Mouse (Mus musculus): Measurements from ENCODE around the gene Nmnat1.
"Not testable (repeated sequence)": the region's sequence is repeated elsewhere in the genome, so short reads cannot be mapped to it uniquely, and the experiment has no call there.

Nmnat1 gene

DNA sequence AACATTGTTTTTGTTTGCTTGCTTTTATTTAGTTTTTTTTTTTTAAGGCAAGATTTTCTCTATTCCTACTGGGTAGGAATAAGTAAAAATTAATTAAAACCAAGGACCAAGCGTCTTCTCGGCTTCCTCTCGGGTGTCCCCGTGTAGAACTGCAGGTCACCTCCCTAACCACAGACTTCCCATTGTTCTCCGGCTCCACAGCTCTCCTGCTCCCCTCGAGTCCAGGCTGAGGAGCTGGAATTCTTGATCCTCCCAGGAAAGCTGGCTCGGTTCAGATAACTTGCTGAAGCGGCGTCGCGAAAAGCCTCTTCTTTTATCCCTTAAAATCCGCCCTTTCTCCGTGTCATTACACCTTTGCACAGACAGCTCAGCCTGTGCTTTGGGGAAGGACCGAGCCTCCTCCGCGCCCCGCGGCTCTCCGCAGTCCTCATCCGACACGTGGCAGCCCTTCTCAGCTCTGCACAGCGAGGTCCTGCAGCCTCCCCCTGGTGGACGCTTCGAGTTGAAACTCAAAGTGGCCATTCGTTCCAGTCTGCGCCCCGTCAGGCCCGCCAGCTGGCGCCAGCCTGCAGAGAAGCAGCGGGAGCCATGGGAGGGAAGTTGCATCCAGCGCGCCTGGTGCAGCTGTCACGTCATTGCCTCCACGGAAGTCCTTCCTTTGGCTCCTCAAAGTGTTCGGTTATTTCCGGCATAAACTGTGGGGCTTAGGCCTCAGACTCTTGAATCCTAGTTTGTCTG is 39.9 kb downstream of the Nmnat1 start:
- ATAC-seq (ENCODE audit: low TSS enrichment) = peak; percentile 99

DNA sequence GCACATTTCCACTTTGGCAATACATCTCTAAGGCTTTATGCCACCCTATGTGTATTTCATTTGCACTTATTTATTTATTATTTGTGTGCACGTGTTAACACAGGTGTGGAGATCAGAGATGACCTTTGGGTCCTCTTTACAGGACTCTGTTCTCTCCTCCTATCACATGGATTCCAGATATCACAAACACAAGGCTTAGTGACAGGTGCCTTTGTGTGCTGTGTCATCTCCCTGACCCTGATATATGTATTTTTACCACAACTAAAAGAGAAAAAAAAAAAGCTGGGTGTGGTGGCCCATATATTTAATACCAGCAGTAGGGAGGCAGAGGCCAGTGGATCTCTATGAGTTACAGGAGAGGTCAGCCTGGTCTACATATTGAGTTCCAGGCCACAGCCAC is 40.5 kb downstream of the Nmnat1 start:
- ATAC-seq (ENCODE audit: low TSS enrichment) = no peak

DNA sequence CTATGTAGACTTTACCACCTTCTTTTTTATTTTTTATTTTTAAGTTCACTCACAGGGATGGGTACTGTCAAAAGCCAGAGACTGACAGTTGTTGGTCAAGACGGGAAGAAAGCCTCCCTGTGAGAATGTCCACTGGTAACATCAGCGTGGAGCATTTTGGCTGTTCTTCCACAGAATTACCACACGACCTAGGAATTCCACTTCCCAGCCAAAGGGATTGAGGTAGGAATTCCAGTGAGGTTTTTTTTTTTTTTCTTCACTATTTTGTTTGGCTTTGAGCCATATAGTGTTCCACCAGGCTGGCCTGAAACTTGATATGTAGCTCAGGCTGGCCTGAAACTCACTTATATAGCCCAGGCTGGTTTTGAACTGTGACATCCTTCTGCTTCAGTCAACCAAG is 42.6 kb downstream of the Nmnat1 start:
- ATAC-seq (ENCODE audit: low TSS enrichment) = no peak

DNA sequence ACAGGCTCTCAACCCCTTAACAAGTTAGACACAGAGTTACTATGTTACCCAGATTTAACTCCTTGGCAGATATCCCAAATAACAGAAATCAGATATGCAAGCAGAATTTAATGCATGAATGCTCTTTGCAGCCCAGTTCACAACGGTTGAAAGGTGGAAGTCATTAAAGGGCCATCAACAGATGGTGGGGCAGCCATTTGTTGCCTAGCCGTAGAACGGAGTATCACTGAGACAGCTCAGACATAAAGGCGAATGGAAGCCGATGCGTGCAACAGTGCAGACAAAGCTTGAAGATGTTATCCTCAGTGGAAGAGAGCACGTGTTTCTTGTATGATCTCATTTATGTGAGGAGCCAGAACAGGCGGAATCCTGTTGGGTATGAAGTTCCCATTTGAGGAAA is 44.4 kb downstream of the Nmnat1 start:
- ATAC-seq (ENCODE audit: low TSS enrichment) = no peak

- ATAC-seq (ENCODE audit: low TSS enrichment) = not testable (repeated sequence)
These were observed 53.1 kb downstream of the Nmnat1 start for GRCm38 (mm10) chr4:149431887-149432286.

DNA sequence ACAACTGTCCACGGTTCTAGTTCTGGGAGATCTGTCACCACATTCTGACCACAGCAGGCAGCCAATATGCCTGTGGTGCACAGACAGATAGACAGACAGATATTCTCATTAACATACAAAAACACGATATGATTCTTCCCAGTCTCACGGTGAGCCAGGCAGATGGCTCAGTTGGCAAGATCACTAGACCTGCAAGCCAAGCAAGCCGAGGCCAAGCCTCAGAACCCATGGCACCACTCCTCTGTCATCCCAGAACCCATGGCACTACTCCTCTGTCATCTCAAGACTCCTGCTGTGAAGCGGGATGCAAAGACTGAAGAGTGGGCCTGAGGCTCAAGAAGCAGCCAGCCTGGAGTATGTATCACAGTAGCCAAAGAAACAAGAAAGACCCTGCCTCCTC is 55.4 kb downstream of the Nmnat1 start:
- ATAC-seq (ENCODE audit: low TSS enrichment) = no peak

GRCm38 (mm10) chr4:149426325-149427199 is 58.4 kb downstream of the Nmnat1 start, which contains the start of gene Ube4b:
TSS of gene Ube4b (minus strand) at chr4:149426749.
- peak; percentile 73 for ATAC-seq (ENCODE audit: low TSS enrichment)

GRCm38 (mm10) chr4:149425801-149426292 is 59.2 kb downstream of the Nmnat1 start:
- ATAC-seq (ENCODE audit: low TSS enrichment) = peak; percentile 26

DNA sequence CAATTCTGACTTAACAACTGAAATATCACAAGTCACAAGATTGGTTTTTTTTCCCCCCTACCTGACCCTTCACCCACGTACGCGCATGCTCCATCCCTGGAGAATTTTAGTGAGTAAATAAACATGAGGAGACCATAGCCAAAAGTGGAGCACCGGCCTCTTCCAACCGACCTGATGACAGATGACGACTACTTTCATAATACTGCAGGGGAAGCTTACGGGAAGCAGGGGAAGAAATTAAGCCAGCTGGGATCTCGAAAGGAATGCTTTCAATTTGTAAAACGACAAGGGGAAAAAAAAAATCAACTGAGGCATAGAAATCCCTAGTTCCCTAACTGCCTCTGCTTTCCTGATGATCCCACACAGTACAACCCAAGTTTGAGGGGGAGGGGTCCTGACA is 60.2 kb downstream of the Nmnat1 start:
- no peak for ATAC-seq (ENCODE audit: low TSS enrichment)

GRCm38 (mm10) chr4:149417854-149418365 is 67.1 kb downstream of the Nmnat1 start:
- no peak for ATAC-seq (ENCODE audit: low TSS enrichment)
